Comparison of ENCODE assay signal across 25 mouse cellular contexts in the genomic region with DNA sequence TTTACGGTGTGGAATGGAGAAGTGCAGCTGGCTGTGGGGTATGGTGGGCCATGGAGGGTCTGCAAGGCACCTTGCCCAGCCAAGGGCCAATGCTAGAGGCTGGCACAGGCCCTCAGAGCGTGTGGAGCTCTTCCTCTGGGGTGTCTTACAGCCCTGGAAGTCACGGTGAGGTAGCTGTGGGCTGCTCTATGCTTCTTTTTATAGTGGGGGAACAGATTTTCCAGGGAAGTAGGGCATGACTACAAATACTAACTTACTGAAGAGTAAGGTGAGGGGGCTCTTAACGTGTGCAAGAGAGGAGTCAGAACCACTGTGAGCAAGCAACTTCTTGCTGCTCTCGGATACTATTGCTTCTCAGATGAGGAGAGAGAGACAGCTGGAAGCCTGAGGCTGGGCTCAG. TPM values are rescaled to one million over a fixed set of nuclear protein-coding genes. Genes with fewer than 3 reads are reported as not detected.
A peak's percentile ranks its signal among the peaks of the same experiment; 100 is the strongest.
DNase-seq lines count a peak whose midpoint lies in the region; ATAC-seq and TF ChIP-seq lines count a peak whose summit lies in the region.
"Had no signal": no experiment of that assay in that cellular context is flagged by ENCODE, and none has a peak within 500 bp of the region (broad histone marks: within the 10 kb centered on the region; RNA-seq: fewer than 3 reads in every experiment).

No protein-coding gene starts in this region.

- H3K4me1 ChIP-seq in stomach, postnatal 0 days (replicated peaks; ENCODE audit: control insufficient read depth, insufficient read depth) = no peaks in the 10 kb centered on the region
- H3K4me1 ChIP-seq in embryonic facial prominence, embryonic 10.5 days = peaks cover 16% of the 10 kb centered on the region

- no peaks in the 10 kb centered on the region for H3K27me3 ChIP-seq in stomach, postnatal 0 days (ENCODE audit: control insufficient read depth, insufficient read depth, low read length)
- no peaks in the 10 kb centered on the region for H3K27me3 ChIP-seq in embryonic facial prominence, embryonic 10.5 days (replicated peaks; ENCODE audit: low read depth, poor library complexity, severe bottlenecking)
- H3K27me3 ChIP-seq: CH12.LX, Patski had no signal

- DNase-seq in frontal cortex, postnatal 25 days (ENCODE audit: low spot score in 2 of 2) = no peak
- no peak for DNase-seq in left cerebral cortex, adult 2 months (ENCODE audit: extremely low spot score in 1 of 2, low spot score in 2 of 2)
- DNase-seq in left cerebral cortex, postnatal 4 days = no peak
- peak; percentile 59 for DNase-seq in brain, adult 2 months (ENCODE audit: low read depth, low spot score)
- DNase-seq in stomach, postnatal 0 days (ENCODE audit: low spot score) = no peak
- no peak for DNase-seq in adipocyte (ENCODE audit: low spot score)
- no peak for DNase-seq in embryonic facial prominence, embryonic 10.5 days (ENCODE audit: low spot score)
- DNase-seq: adrenal gland, adult 2 months; adrenal gland, adult 8-10 months; adrenal gland, postnatal 10 days; adrenal gland, postnatal 14 days; adrenal gland, postnatal 25 days; adrenal gland, postnatal 36 days; B cell, adult 2 months; cerebellum, adult 11 months; cerebellum, adult 11-12 months; cerebellum, adult 18-20 months; cerebellum, adult 2 months had no signal

- intact Hi-C loops in left cerebral cortex, adult 2 months (cut with DNase I) = no loop called here
- intact Hi-C loops in left cerebral cortex, postnatal 4 days (cut with DNase I) = no loop called here

- ATAC-seq in frontal cortex, adult (ENCODE audit: low TSS enrichment) = peak; percentile 69
- no peak for ATAC-seq in stomach, postnatal 0 days (ENCODE audit: low FRiP score, low TSS enrichment)
- ATAC-seq: activated CD4-positive, CD25-positive, alpha-beta regulatory T cell, adult 4 months; CD4-positive, CD25-positive, alpha-beta regulatory T cell, adult 4 months; Patski had no signal

- no peak overlapping the region for H3K4me3 ChIP-seq in left cerebral cortex, adult 2 months
- H3K4me3 ChIP-seq in stomach, postnatal 0 days (ENCODE audit: low read depth, low read length) = no peak overlapping the region
- no peak overlapping the region for H3K4me3 ChIP-seq in embryonic facial prominence, embryonic 10.5 days

- H3K4me2 ChIP-seq in stomach, postnatal 0 days (replicated peaks; ENCODE audit: low read depth) = no peak overlapping the region

- H3K36me3 ChIP-seq in stomach, postnatal 0 days (ENCODE audit: control insufficient read depth, insufficient read depth, low read length) = peaks cover 22% of the 10 kb centered on the region
- peaks cover 44% of the 10 kb centered on the region for H3K36me3 ChIP-seq in embryonic facial prominence, embryonic 10.5 days (replicated peaks)

- WGBS in stomach, postnatal 0 days = 92% methylated on average over 5 of the region's 5 CpGs
- WGBS in embryonic facial prominence, embryonic 10.5 days = 93% methylated on average over 5 of the region's 5 CpGs

- peak overlapping the region; percentile 77 for H3K27ac ChIP-seq in left cerebral cortex, adult 2 months
- peak overlapping the region; percentile 49; the same call in 1 of the 2 replicates for H3K27ac ChIP-seq in stomach, postnatal 0 days (replicated peaks)
- no peak overlapping the region for H3K27ac ChIP-seq in embryonic facial prominence, embryonic 10.5 days (replicated peaks)

- TF ChIP-seq EP300 in stomach, postnatal 0 days (optimal IDR thresholded peaks at IDR 0.05) = no peak

- no peaks in the 10 kb centered on the region for H3K9me3 ChIP-seq in stomach, postnatal 0 days (ENCODE audit: control insufficient read depth, low read length)
- no peaks in the 10 kb centered on the region for H3K9me3 ChIP-seq in embryonic facial prominence, embryonic 10.5 days
- H3K9me3 ChIP-seq: G1E had no signal

- no peak for TF ChIP-seq CTCF in left cerebral cortex, adult 2 months (IDR thresholded peaks at IDR 0.05)
- no peak for TF ChIP-seq CTCF in stomach, postnatal 0 days (IDR thresholded peaks at IDR 0.05; ENCODE audit: low read depth)

- H3K9ac ChIP-seq in stomach, postnatal 0 days (ENCODE audit: low read length) = no peak overlapping the region

RNA-seq across cellular contexts. Expression of a gene that starts 9.5 kb away (rescaled TPM):
- total RNA-seq in left cerebral cortex, adult 2 months (2021) = 10 to 100 TPM; 66.5 to 72.6 TPM
- total RNA-seq in left cerebral cortex, postnatal 4 days (2021) = 10 to 100 TPM; 84.5 to 93.2 TPM
- polyA plus RNA-seq in stomach, postnatal 0 days (2015; fragmentation: Nextera tagmentation; extraction: Ambion mirVana) = 19.9 and 20.4 TPM in 2 replicates
- polyA plus RNA-seq in embryonic facial prominence, embryonic 10.5 days (2016; fragmentation: Nextera tagmentation; extraction: Ambion mirVana) = 28.4 and 30.2 TPM in 2 replicates

RNA-seq across cellular contexts. Expression of a gene that starts 12.9 kb away (rescaled TPM):
- 10 to 100 TPM; 14.1 to 19.3 TPM for total RNA-seq in left cerebral cortex, adult 2 months (2021)
- total RNA-seq in left cerebral cortex, postnatal 4 days (2021) = 10 to 100 TPM; 11.3 to 14.7 TPM
- 5.2 and 6.7 TPM in 2 replicates for polyA plus RNA-seq in stomach, postnatal 0 days (2015; fragmentation: Nextera tagmentation; extraction: Ambion mirVana)
- 17.2 and 17.6 TPM in 2 replicates for polyA plus RNA-seq in embryonic facial prominence, embryonic 10.5 days (2016; fragmentation: Nextera tagmentation; extraction: Ambion mirVana)

RNA-seq across cellular contexts. Expression of a gene that starts 50.5 kb away (rescaled TPM):
- total RNA-seq in left cerebral cortex, adult 2 months (2021) = 1 to 10 TPM; 2.1 to 2.2 TPM
- total RNA-seq in left cerebral cortex, postnatal 4 days (2021) = 1 to 10 TPM; 4.8 to 5.5 TPM
- polyA plus RNA-seq in stomach, postnatal 0 days (2015; fragmentation: Nextera tagmentation; extraction: Ambion mirVana) = 49.3 and 63.7 TPM in 2 replicates
- 7.0 and 11.9 TPM in 2 replicates for polyA plus RNA-seq in embryonic facial prominence, embryonic 10.5 days (2016; fragmentation: Nextera tagmentation; extraction: Ambion mirVana)
- total RNA-seq: CH12.LX, G1E, MEL had no signal
- polyA plus RNA-seq: activated CD4-positive, CD25-positive, alpha-beta regulatory T cell, adult 4 months; CD4-positive, CD25-positive, alpha-beta regulatory T cell, adult 4 months; G1E had no signal

RNA-seq across cellular contexts. Expression of a gene that starts 58.4 kb away (rescaled TPM):
- 10 to 100 TPM; 72.1 to 74.0 TPM for total RNA-seq in left cerebral cortex, adult 2 months (2021)
- 100 to 1,000 TPM; 328 to 363 TPM for total RNA-seq in left cerebral cortex, postnatal 4 days (2021)
- polyA plus RNA-seq in stomach, postnatal 0 days (2015; fragmentation: Nextera tagmentation; extraction: Ambion mirVana) = 0.45 and 0.69 TPM in 2 replicates
- polyA plus RNA-seq in embryonic facial prominence, embryonic 10.5 days (2016; fragmentation: Nextera tagmentation; extraction: Ambion mirVana) = 1.5 and 2.2 TPM in 2 replicates
- total RNA-seq: CH12.LX had no signal
- polyA plus RNA-seq: activated CD4-positive, CD25-positive, alpha-beta regulatory T cell, adult 4 months; CD4-positive, CD25-positive, alpha-beta regulatory T cell, adult 4 months had no signal

RNA-seq across cellular contexts. Expression of a gene that starts 58.4 kb away (rescaled TPM):
- 10 to 100 TPM; 11.0 to 15.2 TPM for total RNA-seq in left cerebral cortex, adult 2 months (2021)
- total RNA-seq in left cerebral cortex, postnatal 4 days (2021) = 10 to 100 TPM; 18.6 to 19.3 TPM
- polyA plus RNA-seq in stomach, postnatal 0 days (2015; fragmentation: Nextera tagmentation; extraction: Ambion mirVana) = 46.5 and 58.7 TPM in 2 replicates
- polyA plus RNA-seq in embryonic facial prominence, embryonic 10.5 days (2016; fragmentation: Nextera tagmentation; extraction: Ambion mirVana) = 13.8 and 18.2 TPM in 2 replicates
- total RNA-seq: CH12.LX, MEL had no signal
- polyA plus RNA-seq: G1E had no signal
